Mouse (Mus musculus) neural tube, embryonic 11.5 days (tissue): ENCODE data around the gene Atg4a. TPM values are rescaled to one million over a fixed set of nuclear protein-coding genes. Genes with fewer than 3 reads are reported as not detected.

ENCODE experiments used
- ATAC-seq: fragments of 200-750 bp; cut with Nextera tagmentation; 2 replicates; pipeline ENCODE4 v1.8.0; 2017; ENCODE audit warnings: moderate number of reproducible peaks, mild to moderate bottlenecking, moderate TSS enrichment, moderate library complexity; ENCODE audit not compliant: insufficient read depth, low FRiP score, low TSS enrichment
- DNase-seq: peaks from one replicate; pipeline ENCODE4 v3.0.0-alpha.2; 2015; ENCODE audit warnings: low spot score
- H3K27ac ChIP-seq: fragments of 300-500 bp; sonication (generic); 2 replicates; pipeline ENCODE4 v1.5.1; 2014; ENCODE audit warnings: low read depth, mild to moderate bottlenecking, low read length
- H3K27me3 ChIP-seq: fragments of 300-500 bp; sonication (generic); 2 replicates; pipeline ENCODE4 v1.6.1; 2014; ENCODE audit warnings: mild to moderate bottlenecking, low read length, mixed read lengths; ENCODE audit not compliant: control insufficient read depth, insufficient read depth
- H3K36me3 ChIP-seq: fragments of 300-500 bp; sonication (generic); 2 replicates; pipeline ENCODE4 v1.6.1; 2014; ENCODE audit warnings: mild to moderate bottlenecking, low read length, moderate library complexity, mixed read lengths; ENCODE audit not compliant: control insufficient read depth, insufficient read depth
- H3K4me1 ChIP-seq: fragments of 300-500 bp; sonication (generic); 2 replicates; pipeline ENCODE4 v1.6.1; 2014; ENCODE audit warnings: low read length, mixed read lengths; ENCODE audit not compliant: control insufficient read depth, insufficient read depth
- H3K4me2 ChIP-seq: fragments of 300-500 bp; sonication (generic); 2 replicates; pipeline ENCODE4 v1.6.1; 2014; ENCODE audit warnings: low read depth, mild to moderate bottlenecking, moderate library complexity
- H3K4me3 ChIP-seq: fragments of 300-500 bp; sonication (generic); 2 replicates; pipeline ENCODE4 v1.5.1; 2014; ENCODE audit warnings: low read depth, low read length
- H3K9ac ChIP-seq: fragments of 300-500 bp; sonication (generic); 2 replicates; pipeline ENCODE4 v1.6.1; 2014; ENCODE audit warnings: mild to moderate bottlenecking, low read length
- H3K9me3 ChIP-seq: fragments of 300-500 bp; sonication (generic); 2 replicates; pipeline ENCODE4 v1.6.1; 2016; ENCODE audit warnings: low read length; ENCODE audit not compliant: control insufficient read depth
- WGBS: fragments of 180-500 bp; shearing (Covaris S2); extraction: QIAGEN DNeasy Blood & Tissue Kit; methylation state at CpG from one replicate; pipeline ENCODE4 v1.1.7; 2014; 5-methylcytosine and 5-hydroxymethylcytosine counted together
- polyA plus RNA-seq: library from polyadenylated mRNA; unstranded; fragments of >200 nt; fragmentation: Nextera tagmentation; extraction: Ambion mirVana; gene quantifications from 2 replicates; pipeline ENCODE4 v1.2.1, GENCODE M21; 2014

The Atg4a gene
- polyA plus RNA-seq, 1 experiment from 2014 or later = 19.0 TPM

DNA sequence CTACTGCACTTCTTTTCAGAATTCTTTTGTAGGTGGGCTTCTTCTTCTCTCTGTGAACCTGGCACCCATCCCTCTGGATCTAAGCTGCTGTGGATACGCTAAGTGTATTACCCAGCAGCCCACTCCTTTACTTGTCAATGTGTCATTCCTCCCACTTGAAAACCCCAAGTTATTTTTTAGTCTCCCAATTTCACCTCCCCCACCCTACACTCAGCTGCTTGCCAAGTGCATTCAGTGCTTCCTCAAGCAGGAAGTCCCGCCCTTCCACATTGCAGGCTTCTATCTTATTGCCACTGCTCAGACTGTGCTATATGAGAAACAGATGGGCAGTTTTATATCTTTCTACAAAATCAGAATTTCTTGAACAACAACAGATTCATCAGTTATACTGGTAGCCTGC, 22.8 kb downstream of the Atg4a start:
- Histone ChIP-seq H3K27ac (no peak overlapping the region), H3K27me3 (peaks cover 18% of the 10 kb centered on the region), H3K4me3 (no peak overlapping the region), H3K9me3 (no peaks in the 10 kb centered on the region), H3K4me2 (no peak overlapping the region), H3K36me3 (no peaks in the 10 kb centered on the region), H3K4me1 (no peaks in the 10 kb centered on the region), H3K9ac (no peak overlapping the region)
- no peak for ATAC-seq
- WGBS = 83% methylated on average over 2 of the region's 2 CpGs
- DNase-seq = no peak

DNA sequence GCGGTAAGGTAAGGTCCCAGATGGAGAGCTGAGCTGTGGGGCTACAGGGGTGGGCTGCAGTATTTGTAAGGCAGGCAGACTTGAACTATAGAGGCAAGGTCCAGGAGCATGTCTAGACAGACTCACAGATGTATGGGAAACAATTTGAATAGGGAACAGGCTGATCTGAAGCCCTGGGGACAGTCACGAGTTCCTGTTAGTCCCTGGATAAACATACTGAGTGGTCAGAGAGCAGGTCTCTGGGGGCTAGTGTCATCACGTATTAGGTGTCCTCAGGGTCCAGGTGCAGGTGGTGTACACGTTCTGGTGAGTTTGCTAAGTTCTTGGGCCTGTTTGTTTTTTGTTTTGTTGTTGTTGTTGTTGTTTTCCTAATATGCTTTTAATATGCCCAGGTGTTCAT, 23.5 kb downstream of the Atg4a start:
- Histone ChIP-seq H3K4me1 (no peaks in the 10 kb centered on the region), H3K27me3 (peaks cover 23% of the 10 kb centered on the region), H3K4me2 (no peak overlapping the region), H3K9ac (no peak overlapping the region), H3K36me3 (no peaks in the 10 kb centered on the region), H3K4me3 (no peak overlapping the region), H3K27ac (no peak overlapping the region), H3K9me3 (no peaks in the 10 kb centered on the region)
- WGBS = 69% methylated on average over 4 of the region's 4 CpGs
- DNase-seq (no peak), ATAC-seq (no peak)

DNA sequence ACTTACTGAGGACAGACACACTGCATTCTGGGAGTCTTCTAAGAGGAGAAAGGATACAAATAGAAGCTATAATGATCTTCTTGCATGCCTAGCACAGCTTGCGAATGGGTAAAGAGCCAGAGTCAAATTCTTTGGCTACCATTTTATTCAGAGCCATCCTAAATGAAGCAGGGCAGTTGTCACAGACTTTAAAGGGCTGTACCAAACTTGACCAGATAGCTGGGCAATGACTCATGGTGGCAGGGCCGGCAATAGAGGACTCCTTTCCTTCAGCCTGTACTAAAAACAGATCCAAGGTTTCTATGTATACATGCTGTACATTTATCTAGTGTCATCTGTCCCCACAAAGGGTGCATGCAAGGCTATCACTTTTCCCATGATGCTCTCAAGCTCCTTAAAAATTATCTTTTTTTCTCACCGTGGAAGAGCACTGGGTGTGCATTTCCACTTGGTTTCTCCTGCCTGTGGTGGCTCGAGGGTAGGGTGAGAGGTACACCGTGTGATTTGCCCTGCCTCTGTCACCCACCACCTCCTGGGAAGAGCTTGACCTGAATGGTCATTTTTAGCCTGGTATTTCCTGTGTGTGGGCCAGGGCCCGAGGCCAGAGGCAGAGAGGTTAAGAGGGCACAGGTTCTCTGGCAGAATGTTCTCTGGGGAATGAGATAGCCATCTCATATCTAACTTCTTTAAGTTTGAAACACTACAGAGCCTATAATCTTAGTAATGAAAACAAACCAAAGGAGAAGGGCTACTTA, 26.7 kb downstream of the Atg4a start:
- H3K4me1 ChIP-seq = no peaks in the 10 kb centered on the region
- H3K36me3 ChIP-seq = no peaks in the 10 kb centered on the region
- H3K27ac ChIP-seq = no peak overlapping the region
- no peaks in the 10 kb centered on the region for H3K9me3 ChIP-seq
- no peak overlapping the region for H3K4me2 ChIP-seq
- 65% methylated on average over 6 of the region's 6 CpGs for WGBS
- no peak overlapping the region for H3K4me3 ChIP-seq
- ATAC-seq (no peak), DNase-seq (no peak)
- no peak overlapping the region for H3K9ac ChIP-seq
- peaks cover 19% of the 10 kb centered on the region for H3K27me3 ChIP-seq

DNA sequence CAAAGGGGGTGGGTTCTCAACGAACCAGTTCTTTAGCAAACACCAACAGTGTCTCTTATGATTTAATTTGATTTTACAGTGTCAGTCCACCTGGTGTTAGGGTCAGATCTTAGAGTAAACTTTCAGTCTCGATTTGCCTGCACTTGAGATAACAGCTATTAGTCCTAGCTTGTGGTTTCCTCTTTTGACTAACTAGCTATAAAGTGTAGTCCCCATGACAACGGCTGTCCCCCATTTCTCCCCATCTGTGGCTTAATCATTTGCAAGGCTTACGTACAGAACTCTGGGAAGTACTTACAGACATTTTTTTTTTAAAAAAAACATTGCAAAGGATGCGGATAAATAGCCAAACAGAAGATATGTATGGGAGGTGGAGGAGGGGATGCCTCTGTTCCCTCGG, 28.1 kb downstream of the Atg4a start:
- no peaks in the 10 kb centered on the region for H3K36me3 ChIP-seq
- no peak overlapping the region for H3K4me2 ChIP-seq
- no peak overlapping the region for H3K4me3 ChIP-seq
- ATAC-seq (no peak), DNase-seq (no peak)
- H3K9me3 ChIP-seq = no peaks in the 10 kb centered on the region
- 75% methylated on average over 6 of the region's 6 CpGs for WGBS
- H3K9ac ChIP-seq = no peak overlapping the region
- H3K27me3 ChIP-seq = peaks cover 14% of the 10 kb centered on the region
- no peak overlapping the region for H3K27ac ChIP-seq
- H3K4me1 ChIP-seq = no peaks in the 10 kb centered on the region

DNA sequence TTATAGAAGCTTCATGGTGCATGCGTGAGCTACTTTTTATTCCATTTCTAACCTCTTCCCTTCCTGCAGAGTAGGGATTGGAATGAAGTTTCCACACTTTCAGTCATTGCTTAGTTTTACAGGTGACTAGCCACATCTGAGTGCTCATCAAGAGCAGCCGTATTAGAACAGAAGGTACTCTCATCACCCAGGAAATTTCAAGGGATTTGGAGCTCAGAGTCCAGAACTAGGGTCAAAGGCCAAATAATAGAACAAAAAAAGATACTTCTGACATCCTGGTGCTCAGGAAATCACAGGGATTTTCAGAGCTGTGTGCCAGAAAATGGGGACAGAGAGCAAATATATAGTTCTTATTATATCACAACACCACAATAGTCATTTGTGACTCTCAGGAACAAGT, 28.5 kb downstream of the Atg4a start:
- ATAC-seq (no peak), DNase-seq (no peak)
- Histone ChIP-seq H3K36me3 (no peaks in the 10 kb centered on the region), H3K9ac (no peak overlapping the region), H3K27ac (no peak overlapping the region), H3K4me3 (no peak overlapping the region), H3K4me1 (no peaks in the 10 kb centered on the region), H3K4me2 (no peak overlapping the region), H3K27me3 (peaks cover 12% of the 10 kb centered on the region), H3K9me3 (no peaks in the 10 kb centered on the region)
- WGBS = 83% methylated on average over 2 of the region's 2 CpGs

DNA sequence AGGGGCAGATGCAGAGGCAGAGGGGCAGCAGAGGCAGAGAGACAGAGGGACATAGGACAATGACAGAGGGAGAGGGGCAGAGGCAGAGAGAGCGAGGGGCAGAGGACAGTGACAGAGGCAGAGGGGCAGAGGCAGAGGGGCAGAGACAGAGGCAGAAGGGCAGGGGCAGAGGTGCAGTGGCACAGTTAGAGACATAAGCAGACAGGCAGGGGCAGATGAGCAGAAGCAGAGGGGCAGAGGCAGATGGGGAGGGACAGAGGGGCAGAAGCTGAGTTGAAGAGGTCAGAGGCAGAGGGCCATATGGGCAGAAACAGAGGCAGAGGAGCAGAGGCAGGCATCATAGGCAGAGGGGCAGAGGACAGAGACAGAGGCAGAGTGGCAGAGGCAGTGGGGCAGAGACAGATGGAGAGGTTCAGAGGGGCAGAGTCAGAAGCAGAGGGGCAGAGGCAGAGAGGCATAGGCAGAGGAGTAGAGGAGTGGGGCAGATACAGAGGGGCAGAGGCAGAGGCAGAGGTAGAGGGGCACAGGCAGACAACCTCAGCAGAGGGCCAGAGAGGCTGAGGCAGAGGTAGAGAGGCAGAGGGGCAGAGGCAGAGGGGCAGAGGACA, 40.3 kb downstream of the Atg4a start:
- no peak for DNase-seq
- Histone ChIP-seq H3K27me3 (peaks cover 10% of the 10 kb centered on the region), H3K9ac (no peak overlapping the region), H3K4me1 (no peaks in the 10 kb centered on the region), H3K9me3 (no peaks in the 10 kb centered on the region), H3K4me2 (no peak overlapping the region), H3K27ac (no peak overlapping the region), H3K4me3 (no peak overlapping the region), H3K36me3 (no peaks in the 10 kb centered on the region)
- peak; percentile 50 for ATAC-seq
- 100% methylated on average over 1 of the region's 1 CpGs for WGBS

DNA sequence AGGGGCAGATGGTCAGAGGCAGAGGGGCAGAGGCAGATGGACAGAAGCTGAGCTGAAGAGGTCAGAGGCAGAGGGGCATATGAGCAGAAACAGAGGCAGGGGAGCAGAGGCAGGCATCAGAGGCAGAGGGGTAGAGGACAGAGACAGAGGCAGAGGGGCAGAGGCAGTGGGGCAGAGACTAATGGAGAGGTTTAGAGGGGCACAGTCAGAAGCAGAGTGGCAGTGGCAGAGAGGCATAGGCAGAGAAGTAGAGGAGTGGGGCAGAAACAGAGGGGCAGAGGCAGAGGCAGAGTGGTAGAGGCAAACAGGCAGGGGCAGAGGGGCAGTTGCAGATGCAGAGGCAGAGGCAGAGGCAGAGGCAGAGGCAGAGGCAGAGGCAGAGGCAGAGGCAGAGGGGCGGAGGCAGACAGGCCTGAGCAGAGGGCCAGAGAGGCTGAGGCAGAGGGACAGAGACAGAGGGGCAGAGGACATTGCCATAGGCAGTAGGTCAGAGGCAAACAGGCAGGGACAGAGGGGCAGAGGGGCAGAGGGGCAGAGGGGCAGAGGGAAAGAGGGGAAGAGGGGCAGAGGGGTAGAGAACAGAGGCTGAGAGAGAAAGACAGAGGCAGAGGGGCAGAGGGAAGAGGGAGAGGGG, 41.3 kb downstream of the Atg4a start:
- no peak overlapping the region for H3K4me3 ChIP-seq
- H3K27ac ChIP-seq = no peak overlapping the region
- DNase-seq = no peak
- no peaks in the 10 kb centered on the region for H3K9me3 ChIP-seq
- WGBS = 78% methylated on average over 1 of the region's 1 CpGs
- peaks cover 10% of the 10 kb centered on the region for H3K27me3 ChIP-seq
- no peak for ATAC-seq
- H3K9ac ChIP-seq = no peak overlapping the region
- no peaks in the 10 kb centered on the region for H3K36me3 ChIP-seq
- no peaks in the 10 kb centered on the region for H3K4me1 ChIP-seq
- no peak overlapping the region for H3K4me2 ChIP-seq

DNA sequence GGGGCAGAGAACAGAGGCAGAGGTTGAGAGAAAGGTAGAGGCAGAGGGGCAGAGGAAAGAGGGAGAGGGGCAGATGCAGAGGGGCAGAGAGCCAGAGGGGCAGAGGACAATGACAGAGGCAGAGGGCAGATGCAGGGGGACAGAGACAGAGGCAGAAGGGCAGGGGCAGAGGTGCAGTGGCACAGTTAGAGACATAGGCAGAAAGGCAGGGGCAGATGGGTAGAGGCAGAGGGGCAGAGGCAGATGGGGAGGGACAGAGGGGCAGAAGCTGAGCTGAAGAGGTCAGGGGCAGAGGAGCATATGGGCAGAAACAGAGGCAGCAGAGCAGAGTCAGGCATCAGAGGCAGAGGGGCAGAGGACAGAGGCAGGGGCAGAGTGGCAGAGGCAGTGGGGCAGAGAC, 42.2 kb downstream of the Atg4a start:
- peaks cover 10% of the 10 kb centered on the region for H3K27me3 ChIP-seq

DNA sequence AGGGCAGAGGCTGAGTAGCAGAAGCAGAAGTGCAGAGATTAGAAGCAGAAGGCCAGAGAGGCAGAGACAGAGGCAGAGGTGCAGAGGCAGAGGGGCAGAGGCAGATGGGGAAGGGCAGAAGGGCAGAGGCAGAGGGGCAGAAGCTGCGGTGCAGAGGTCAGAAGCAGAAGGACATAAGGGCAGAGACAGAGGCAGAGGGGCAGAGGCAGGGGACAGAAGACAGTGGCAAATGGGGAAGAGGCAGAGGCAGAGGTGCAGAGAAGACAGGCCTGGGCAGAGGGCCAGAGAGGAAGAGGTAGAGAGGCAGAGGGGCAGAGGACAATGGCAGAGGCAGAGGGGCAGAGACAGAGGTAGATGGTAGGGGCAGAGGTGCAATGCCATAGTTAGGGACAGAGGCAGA, 193.0 kb downstream of the Atg4a start:
- Histone ChIP-seq H3K4me3 (no peak overlapping the region), H3K27ac (no peak overlapping the region), H3K27me3 (peaks cover 3% of the 10 kb centered on the region; the same call in 1 of the 2 replicates), H3K9me3 (no peaks in the 10 kb centered on the region), H3K36me3 (no peaks in the 10 kb centered on the region), H3K4me2 (no peak overlapping the region), H3K4me1 (no peaks in the 10 kb centered on the region), H3K9ac (no peak overlapping the region)
- WGBS = 92% methylated on average over 1 of the region's 1 CpGs
- ATAC-seq (no peak), DNase-seq (no peak)

More for the DNA sequence above, 42.2 kb downstream of the Atg4a start:
- H3K4me2 ChIP-seq = no peak overlapping the region
- no peak for DNase-seq
- H3K9ac ChIP-seq = no peak overlapping the region
- H3K4me3 ChIP-seq = no peak overlapping the region
- no peak overlapping the region for H3K27ac ChIP-seq
- no peaks in the 10 kb centered on the region for H3K9me3 ChIP-seq
- no peaks in the 10 kb centered on the region for H3K36me3 ChIP-seq
- ATAC-seq = no peak
- no peaks in the 10 kb centered on the region for H3K4me1 ChIP-seq
